Mouse (Mus musculus): Measurements from ENCODE around the gene Itsn1. TPM values are rescaled to one million over a fixed set of nuclear protein-coding genes. Genes with fewer than 3 reads are reported as not detected.

The Itsn1 gene
- total RNA-seq, 1 experiment from 2014 or later: 74.9 TPM

GRCm38 (mm10) chr16:91847525-91848225, 118.6 kb downstream of the Itsn1 start:
- ATAC-seq (replicated peaks in 1 of 2; ENCODE audit: insufficient read depth in 1 of 2, low FRiP score in 2 of 2, low TSS enrichment in 1 of 2, low read depth in 1 of 2, poor library complexity in 2 of 2, severe bottlenecking in 2 of 2): no peak

DNA sequence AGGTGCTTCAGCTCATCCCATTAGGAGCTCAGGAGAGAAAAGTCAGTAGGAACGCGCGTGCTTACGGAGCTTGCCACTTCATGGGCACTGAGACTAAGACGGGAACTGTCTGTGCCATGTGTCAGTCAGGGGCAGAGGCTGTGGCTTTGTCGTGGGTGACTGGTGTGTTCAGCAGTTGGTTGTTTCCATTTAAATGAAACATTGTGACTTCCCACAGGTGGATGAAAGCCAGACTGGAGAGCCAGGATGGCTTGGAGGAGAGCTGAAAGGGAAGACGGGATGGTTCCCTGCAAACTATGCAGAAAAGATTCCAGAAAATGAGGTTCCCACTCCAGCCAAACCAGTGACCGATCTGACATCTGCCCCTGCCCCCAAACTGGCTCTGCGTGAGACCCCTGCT, 119.4 kb downstream of the Itsn1 start:
- no peak for ATAC-seq (replicated peaks in 1 of 2; ENCODE audit: insufficient read depth in 1 of 2, low FRiP score in 2 of 2, low TSS enrichment in 1 of 2, low read depth in 1 of 2, poor library complexity in 2 of 2, severe bottlenecking in 2 of 2)

- peak in 1 of 2 experiments; percentile 44; a peak in 1 of 4 replicates for ATAC-seq (replicated peaks in 1 of 2; ENCODE audit: insufficient read depth in 1 of 2, low FRiP score in 2 of 2, low TSS enrichment in 1 of 2, low read depth in 1 of 2, poor library complexity in 2 of 2, severe bottlenecking in 2 of 2)
Measured at GRCm38 (mm10) chr16:91848906-91849603, 120.0 kb downstream of the Itsn1 start.

GRCm38 (mm10) chr16:91850175-91850574, 121.1 kb downstream of the Itsn1 start:
- no peak for ATAC-seq (replicated peaks in 1 of 2; ENCODE audit: insufficient read depth in 1 of 2, low FRiP score in 2 of 2, low TSS enrichment in 1 of 2, low read depth in 1 of 2, poor library complexity in 2 of 2, severe bottlenecking in 2 of 2)

DNA sequence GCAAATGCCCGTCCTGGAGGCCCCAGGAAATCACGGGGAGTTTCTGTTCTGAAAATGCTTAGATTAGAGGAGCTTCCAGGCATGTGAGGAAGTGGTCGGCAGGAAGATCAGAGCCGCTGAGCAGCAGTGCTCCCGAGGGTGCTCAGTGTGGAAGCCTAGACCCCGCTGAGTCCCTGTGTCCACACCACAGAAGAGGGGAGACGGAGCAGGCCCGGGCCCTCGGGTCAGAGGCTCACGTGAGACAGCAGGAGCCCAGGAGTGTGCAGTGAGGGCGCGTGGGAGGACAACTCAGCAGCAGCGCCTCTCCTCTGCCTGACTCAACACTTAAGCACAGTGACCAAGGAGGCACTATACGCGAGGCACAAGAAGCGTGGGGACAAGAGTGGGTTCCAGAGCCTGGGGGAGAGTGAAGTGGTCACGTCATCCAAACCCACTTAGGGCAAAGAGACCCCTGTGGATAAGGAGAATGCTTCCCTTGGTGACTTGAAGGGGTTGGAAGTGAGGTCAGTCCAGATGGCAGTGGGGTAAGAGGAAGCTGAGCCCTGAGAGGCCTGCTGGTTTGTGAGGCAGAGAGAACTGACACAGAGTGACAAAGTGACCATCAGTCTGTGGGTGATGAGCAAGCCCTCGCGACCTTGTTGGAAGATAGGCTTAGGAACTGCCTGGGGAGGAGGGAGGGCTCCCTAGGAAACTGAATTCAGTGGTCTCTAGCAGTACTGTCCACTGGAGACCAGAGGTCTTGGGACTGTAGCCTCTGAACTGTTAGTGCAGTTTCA, 122.6 kb downstream of the Itsn1 start:
- ATAC-seq (replicated peaks in 1 of 2; ENCODE audit: insufficient read depth in 1 of 2, low FRiP score in 2 of 2, low TSS enrichment in 1 of 2, low read depth in 1 of 2, poor library complexity in 2 of 2, severe bottlenecking in 2 of 2): no peak

DNA sequence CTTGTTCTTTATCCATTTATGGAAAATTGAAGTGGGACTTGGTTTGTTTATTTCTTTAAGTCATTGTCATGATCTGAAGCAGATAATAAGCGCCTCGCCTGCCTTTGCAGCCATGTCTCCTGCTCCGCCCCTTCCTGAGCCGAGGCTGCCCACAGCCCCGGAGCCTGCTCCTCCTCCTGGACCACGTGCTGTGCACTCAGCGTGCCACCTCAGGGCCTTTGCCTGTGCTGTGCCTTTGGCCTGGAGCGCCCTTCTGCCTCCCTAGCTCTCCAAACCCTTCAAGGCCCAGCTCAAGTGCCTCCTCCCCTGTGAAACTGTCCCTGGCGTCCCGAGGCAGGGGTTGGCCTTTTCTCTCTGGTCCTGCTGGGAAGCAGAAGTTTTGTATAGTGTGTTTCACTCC, 123.7 kb downstream of the Itsn1 start:
- ATAC-seq (replicated peaks in 1 of 2; ENCODE audit: insufficient read depth in 1 of 2, low FRiP score in 2 of 2, low TSS enrichment in 1 of 2, low read depth in 1 of 2, poor library complexity in 2 of 2, severe bottlenecking in 2 of 2): no peak

DNA sequence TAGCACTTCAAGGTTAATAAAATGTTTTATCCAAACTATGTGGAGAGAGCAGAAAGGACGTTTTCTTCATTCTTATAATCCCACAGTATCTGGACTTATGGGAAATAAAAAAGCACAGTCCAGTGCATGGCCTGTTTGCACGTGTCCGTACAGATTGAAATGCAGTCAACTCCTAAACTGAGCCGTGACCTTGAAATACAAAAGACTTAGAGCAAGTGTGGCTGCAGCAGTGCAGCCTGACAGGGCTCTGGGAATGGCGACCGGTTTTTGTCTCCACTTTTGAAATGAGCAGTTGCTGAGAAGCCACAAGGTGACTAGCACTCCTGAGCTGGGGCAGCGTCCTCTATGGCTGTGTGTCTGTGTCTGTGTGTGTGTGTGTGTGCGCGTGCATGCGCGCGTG, 124.1 kb downstream of the Itsn1 start:
- no peak for ATAC-seq (replicated peaks in 1 of 2; ENCODE audit: insufficient read depth in 1 of 2, low FRiP score in 2 of 2, low TSS enrichment in 1 of 2, low read depth in 1 of 2, poor library complexity in 2 of 2, severe bottlenecking in 2 of 2)

GRCm38 (mm10) chr16:91858695-91859094, 129.6 kb downstream of the Itsn1 start:
- no peak for ATAC-seq (replicated peaks in 1 of 2; ENCODE audit: insufficient read depth in 1 of 2, low FRiP score in 2 of 2, low TSS enrichment in 1 of 2, low read depth in 1 of 2, poor library complexity in 2 of 2, severe bottlenecking in 2 of 2)

DNA sequence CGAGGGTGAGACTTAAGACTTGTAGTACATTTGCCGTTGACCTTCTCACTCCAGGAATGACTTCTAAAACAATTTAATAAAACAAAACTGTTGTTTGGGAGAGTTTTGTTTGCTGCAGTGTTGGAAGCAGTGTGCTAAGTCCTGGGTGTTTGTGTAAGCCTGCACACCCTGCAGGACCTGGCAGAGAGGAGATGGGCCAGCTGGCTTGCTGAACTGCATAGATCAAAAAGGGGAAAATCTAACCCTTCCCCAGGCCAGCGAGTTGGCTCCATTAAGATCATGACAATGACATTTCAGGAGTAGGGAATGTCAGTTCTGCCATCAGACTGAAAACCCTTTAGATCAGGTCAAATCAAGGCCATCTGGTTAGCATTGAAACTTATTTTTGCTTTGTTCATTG, 130.1 kb downstream of the Itsn1 start:
- no peak for ATAC-seq (replicated peaks in 1 of 2; ENCODE audit: insufficient read depth in 1 of 2, low FRiP score in 2 of 2, low TSS enrichment in 1 of 2, low read depth in 1 of 2, poor library complexity in 2 of 2, severe bottlenecking in 2 of 2)

DNA sequence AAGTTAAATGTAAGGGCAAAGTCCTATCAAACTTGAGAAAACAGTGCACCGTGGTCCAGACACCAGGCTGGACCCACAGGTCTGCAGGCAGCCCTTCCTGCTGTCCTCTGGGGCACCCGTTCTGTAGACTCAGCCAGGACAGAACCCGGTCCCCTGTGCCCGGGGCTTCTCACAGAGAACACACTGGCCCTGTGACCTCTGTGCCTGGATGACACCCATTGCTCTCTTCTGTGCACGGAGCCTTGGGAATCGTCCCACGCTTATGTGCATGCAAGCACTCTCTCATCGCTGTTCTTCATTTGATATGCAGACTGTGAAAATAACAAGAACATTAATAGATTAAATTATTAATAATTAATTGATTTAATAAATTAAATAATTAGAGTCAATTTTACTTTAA, 130.9 kb downstream of the Itsn1 start:
- no peak for ATAC-seq (replicated peaks in 1 of 2; ENCODE audit: insufficient read depth in 1 of 2, low FRiP score in 2 of 2, low TSS enrichment in 1 of 2, low read depth in 1 of 2, poor library complexity in 2 of 2, severe bottlenecking in 2 of 2)

GRCm38 (mm10) chr16:91860471-91861125, 131.5 kb downstream of the Itsn1 start:
- no peak for ATAC-seq (replicated peaks in 1 of 2; ENCODE audit: insufficient read depth in 1 of 2, low FRiP score in 2 of 2, low TSS enrichment in 1 of 2, low read depth in 1 of 2, poor library complexity in 2 of 2, severe bottlenecking in 2 of 2)

GRCm38 (mm10) chr16:91861784-91862371, 132.8 kb downstream of the Itsn1 start:
- ATAC-seq (replicated peaks in 1 of 2; ENCODE audit: insufficient read depth in 1 of 2, low FRiP score in 2 of 2, low TSS enrichment in 1 of 2, low read depth in 1 of 2, poor library complexity in 2 of 2, severe bottlenecking in 2 of 2): no peak

DNA sequence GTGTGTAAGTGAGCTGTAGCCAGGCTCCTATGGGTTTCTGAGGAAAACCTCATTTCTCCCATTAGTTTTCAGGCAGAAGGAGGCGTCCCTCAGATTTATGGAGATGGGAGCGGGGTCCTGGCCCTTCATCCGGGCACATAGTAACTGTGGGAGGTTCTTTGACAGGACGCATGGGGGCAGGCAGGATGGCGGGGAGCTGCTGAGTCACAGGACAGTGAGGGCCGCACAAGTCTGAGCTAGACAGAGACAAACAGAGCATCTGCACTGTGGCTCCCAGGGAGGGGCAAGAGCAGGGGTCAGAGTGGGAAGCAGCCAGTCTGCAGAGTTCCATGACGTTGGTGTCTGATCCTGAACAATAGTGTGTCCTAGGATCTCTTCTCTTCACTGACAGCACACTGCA, 133.8 kb downstream of the Itsn1 start:
- no peak for ATAC-seq (replicated peaks in 1 of 2; ENCODE audit: insufficient read depth in 1 of 2, low FRiP score in 2 of 2, low TSS enrichment in 1 of 2, low read depth in 1 of 2, poor library complexity in 2 of 2, severe bottlenecking in 2 of 2)

DNA sequence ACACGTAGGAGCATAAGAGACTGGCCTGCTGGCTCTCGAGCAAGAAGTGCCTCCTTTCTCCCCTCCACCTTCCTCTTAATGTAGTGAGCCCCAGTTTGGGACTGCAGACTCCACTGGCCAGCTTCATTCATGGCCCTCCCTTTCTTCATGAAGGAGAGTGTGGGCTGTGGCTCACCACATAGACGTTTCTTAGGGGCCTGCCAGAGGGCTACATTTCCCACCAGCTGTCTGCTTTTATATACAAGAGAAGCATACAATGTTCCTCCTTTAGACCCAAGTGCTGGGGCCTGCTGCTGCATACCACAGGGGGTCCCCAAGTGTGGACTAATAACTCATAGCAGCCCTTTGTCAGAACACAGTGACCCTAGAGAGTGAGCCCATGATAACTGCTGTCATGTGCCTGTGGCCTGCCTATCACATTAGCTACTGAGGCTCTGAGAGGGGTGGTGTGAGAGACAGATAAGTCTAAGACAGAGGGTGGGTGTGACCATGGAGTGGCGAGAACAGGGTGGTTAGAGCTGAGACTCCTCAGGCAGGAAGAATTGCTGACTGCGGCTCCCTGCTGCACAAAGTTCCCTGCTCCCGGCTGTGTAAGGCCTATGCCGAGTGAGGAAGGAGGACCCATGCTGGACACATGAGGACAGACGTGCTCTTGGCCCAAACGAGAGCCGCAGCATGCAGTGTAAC, 135.7 kb downstream of the Itsn1 start:
- ATAC-seq (replicated peaks in 1 of 2; ENCODE audit: insufficient read depth in 1 of 2, low FRiP score in 2 of 2, low TSS enrichment in 1 of 2, low read depth in 1 of 2, poor library complexity in 2 of 2, severe bottlenecking in 2 of 2): peak; percentile 57 to 73

- no peak for ATAC-seq (replicated peaks in 1 of 2; ENCODE audit: insufficient read depth in 1 of 2, low FRiP score in 2 of 2, low TSS enrichment in 1 of 2, low read depth in 1 of 2, poor library complexity in 2 of 2, severe bottlenecking in 2 of 2)
Measured at GRCm38 (mm10) chr16:91865570-91866257, 136.6 kb downstream of the Itsn1 start.

DNA sequence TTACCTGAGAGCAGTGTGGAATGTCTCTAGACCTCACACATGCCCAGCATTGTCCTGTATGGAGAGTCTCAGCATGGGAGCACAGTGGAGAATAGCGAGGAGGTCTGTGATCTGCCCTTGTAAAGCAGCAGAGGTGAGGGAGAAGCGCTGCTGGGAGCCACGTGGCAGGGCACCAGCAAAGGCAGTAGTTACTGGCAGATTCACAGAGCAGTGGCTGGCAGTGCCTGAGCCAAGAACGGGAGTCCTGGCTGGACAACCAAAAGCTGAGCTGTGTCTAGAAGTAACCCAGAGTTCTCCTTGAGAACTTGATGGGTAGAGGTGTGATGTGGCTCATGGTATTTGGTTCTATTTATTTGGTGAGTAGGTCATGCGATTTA, 137.2 kb downstream of the Itsn1 start:
- no peak for ATAC-seq (replicated peaks in 1 of 2; ENCODE audit: insufficient read depth in 1 of 2, low FRiP score in 2 of 2, low TSS enrichment in 1 of 2, low read depth in 1 of 2, poor library complexity in 2 of 2, severe bottlenecking in 2 of 2)

Measured in hematopoietic stem cell, adult 5-6 weeks (primary cell).